Mouse (Mus musculus) embryo, embryonic 10.5 days (tissue): ENCODE data around the gene Dse.
"Not testable (repeated sequence)": the region's sequence is repeated elsewhere in the genome, so short reads cannot be mapped to it uniquely, and the experiment has no call there.

Source experiments
- DNase-seq: peaks from one replicate; pipeline ENCODE4 v3.0.0-alpha.2; 2015; ENCODE audit warnings: low spot score

Gene Dse

DNA sequence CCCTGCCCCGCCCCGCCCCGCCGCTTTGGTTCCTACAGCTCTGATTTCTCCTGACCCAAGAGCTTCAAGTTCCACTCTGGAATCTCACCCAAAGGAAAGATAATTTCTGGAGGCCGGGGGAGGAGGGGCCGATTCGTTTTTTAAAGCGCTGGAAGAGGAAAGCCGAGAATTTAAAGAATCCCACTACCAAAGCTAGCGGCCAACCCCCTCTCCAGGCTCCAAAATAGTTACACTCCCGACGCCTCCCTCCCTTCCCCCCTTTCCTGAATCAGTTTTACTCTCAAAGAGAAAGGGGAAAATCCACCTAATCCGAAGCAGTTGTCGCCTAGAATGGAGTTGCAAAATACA, at the start of gene Dse:
TSS of gene Dse (minus strand) at position 213 of the 348 bp plus-strand sequence.
- DNase-seq: no peak

DNA sequence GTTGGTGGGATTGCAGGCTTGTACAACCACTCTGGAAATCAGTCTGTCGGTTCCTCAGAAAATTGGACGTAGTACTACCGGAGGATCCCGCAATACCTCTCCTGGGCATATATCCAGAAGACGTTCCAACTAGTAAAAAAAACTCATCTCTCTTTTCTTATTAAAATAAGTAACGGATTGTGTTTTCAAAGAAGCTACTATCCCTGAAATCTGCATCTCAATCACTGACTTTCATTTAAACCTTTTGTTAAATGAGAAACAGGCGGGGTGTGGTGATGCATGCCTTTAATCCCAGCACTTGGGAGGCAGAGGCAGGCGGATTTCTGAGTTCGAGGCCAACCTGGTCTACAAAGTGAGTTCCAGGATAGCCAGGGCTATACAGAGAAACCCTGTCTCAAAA, 45.3 kb upstream of the Dse start:
- not testable (repeated sequence) for DNase-seq

DNA sequence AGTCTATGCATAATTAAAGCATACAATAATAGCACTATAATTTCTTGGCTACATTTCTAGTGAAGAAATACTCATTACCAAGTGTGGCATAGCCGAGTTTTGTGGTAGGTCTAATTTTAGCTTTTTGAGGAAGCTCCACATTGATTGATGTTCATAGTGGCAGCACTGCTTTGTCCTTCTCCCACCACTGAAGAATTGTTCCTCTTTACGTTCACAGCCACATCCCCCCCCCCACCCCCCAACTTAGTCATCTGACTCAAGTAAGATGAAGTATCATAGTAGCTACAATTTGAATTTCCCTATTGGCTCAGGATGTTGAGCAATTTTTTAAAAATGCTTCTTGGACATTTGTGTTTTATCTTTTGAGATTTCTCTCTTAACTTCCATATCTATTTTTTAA, 42.1 kb upstream of the Dse start:
- DNase-seq: no peak

DNA sequence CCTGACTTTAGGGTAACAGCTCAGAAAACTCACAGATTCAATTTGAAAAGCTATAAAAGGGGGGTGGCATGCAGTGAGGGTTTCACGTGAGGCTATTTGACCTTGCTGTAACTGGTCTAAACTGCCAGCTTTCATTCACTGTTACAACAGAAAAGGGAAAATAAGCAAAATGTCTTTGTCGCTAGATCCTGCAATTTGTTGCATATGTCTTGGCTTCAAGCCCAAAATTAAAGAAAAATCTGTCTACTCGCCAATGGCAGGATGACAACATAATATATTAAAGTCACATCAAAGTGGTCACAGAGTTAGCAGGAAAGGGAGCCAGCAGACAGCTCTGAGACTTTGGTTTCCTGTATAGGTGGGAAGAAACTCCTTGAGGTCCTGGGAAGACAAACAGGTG, 40.2 kb upstream of the Dse start:
- DNase-seq: no peak

DNA sequence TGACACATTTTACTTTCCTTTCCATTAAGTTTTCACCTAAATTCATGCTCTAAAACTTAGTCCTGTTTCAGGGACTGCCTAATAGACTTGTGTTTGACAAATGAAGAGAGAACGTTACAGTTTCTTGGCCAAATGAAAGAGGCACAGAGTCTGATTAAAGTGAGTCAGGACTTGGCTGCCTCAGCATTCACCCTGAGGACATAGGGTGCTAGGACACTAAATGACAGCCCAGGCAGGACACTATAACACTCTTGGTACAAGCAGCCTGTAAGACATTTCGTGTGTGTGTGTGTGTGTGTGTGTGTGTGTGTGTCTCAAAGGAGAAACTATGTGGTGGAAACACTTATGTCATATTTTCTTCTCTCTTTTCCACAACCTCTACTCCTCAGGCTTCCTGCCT, 38.6 kb upstream of the Dse start:
- DNase-seq: no peak

DNA sequence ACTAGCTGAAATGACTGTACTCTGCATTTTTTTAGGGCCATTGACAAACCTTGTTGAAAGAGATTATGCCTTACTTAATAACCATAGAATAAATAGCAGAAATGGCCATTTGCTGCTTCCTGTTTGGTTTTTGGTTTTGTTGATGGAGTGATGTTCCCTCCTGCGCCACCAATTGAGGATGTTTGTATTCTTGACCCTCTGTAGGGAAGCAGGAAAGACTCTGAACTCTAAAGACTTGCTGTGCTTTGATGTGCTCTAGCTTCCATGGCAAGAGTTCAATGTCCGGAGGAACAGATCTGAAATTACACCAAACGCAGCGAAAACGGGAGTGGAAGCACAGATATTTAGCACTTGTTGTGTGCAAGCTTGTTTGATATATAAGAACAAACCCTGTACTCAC, 37.2 kb upstream of the Dse start:
- no peak for DNase-seq

DNA sequence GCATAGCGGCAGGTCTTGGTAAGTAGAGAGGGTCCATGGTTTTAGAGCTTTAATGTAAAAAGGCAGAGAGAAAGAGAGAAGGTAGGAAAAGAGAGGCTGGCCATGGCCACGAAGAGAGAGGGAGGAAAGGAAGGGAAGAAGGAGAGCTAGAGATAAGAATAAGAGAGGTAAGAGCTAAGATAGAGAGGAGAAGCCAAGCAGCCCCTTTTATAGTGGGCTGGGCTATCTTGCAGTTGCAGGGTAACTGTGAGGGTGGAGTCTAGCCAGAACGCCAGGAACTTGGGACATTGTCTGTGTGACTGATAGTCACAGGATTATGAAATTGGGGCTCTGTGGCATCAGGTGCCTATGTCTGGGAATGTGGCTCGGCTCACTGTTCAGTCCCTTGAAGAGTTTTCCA, 31.0 kb upstream of the Dse start:
- no peak for DNase-seq

DNA sequence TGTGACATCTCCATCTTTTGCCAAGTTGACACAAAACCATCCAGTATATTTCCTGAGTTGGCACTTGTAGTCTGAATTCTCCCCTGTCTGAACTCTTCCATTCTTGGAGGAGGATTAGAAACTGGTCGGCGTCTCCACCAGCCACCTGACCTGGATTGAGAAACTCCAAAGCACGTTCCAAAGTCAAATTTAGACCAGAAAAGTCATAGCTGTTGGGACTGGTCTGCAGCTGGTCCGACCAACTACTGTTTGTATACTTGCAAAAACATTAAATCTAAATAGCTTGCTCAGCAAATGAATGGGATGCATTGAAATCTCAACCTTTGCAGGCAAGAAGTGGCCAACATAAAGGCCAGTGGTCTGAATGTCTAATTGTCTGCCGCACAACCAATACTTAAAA, 29.1 kb upstream of the Dse start:
- no peak for DNase-seq

DNA sequence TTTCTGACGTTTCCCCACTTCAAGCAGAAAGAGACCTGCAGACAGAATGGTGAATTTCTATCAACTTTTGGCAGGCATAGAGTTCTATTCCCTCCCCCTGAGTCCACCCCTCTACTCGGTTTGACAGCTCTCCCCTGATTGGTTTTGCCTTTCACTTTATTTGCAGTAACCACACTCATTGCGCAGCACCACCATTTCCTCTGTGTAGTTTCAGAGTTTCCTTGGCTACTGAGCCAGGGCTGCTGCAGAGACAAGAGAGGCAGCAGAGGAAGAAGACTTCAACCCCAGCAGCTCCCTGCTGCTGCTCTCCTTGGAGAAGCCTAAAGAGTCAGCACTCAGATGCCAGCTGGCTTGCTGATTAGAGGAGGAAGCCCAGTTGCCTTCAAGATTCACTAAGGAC, 27.9 kb upstream of the Dse start:
- DNase-seq: no peak

DNA sequence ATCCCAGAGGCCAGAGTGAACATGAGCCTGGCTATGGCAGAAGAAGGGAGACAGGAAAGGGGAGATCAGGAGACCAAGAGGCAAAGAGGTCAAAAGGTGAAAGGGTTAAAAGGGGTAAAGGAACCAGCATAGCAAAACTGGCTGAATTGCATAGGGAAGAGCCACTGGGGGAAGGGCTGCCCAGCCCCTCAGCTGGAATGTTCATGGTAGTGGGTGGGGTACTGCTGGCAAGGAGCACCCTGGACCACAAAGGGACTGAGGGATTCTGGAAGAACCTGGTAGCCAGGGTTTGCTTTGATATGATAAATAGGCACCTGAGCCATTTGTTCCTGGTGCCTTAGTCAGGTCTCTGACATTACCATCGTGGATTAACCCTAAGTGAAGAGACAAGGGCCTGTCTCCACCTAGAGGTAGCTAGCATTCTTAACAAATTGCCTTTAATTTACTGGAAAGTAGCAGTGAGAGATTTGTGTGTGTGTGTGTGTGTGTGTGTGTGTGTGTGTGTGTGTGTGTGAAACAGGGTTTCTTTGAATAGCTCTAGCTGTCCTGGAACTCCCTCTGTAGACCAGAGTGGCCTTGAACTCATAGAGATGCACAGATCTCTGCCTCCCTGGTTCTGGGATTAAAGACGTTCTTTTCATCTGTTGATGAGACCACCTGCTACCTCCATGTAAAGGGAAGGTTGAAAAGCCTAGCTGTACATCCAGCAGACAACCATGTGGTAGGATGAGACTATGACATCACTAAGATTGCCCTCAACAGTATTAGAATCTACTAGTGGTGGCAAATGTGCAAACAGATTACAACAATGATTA, 26.6 kb upstream of the Dse start:
- peak; percentile 42 for DNase-seq

DNA sequence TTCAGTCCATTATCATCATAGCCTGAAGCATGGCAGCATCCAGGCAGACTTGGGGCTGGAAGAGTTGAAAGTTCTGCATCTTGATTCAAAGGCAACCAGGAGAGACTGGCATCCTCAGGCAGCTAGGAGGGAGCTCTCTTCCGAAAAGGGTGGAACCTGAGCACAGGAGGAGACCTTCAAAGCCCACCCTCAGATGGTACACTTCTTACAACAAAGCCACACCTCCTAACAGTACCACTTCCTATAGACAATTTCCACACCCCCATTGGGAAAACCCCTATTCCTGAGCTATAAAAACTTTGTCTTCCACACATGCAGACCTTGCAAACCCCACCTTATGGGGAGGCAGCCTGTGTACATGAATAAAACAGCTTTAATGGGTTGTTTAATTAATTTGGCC, 25.9 kb upstream of the Dse start:
- no peak for DNase-seq

DNA sequence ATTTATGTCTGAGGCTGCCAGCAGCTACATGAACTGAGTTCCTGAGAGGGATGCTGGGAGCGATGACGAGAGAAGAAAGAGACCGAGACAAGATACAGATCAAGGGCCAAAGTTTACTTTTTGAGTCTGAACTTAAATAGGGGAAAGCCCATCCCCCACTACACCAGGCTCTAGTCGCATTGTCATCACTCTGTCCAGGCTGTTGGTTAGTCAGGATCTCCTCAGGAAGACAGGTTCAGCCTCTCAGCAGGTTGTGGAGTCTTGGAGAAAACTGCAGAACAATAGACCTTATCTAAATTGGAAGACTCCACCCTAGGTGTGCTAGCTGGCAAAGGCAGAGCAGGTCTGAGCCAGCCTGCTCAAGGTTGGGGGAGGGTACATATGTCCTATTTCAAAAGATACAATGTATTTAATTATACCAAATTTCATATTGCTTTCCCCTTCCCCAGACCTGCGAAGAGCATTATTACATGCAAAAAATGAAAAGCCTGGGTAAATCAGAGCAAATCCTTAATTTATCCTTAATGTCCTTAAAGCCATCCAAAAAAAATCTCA, 22.7 kb upstream of the Dse start:
- DNase-seq: no peak

DNA sequence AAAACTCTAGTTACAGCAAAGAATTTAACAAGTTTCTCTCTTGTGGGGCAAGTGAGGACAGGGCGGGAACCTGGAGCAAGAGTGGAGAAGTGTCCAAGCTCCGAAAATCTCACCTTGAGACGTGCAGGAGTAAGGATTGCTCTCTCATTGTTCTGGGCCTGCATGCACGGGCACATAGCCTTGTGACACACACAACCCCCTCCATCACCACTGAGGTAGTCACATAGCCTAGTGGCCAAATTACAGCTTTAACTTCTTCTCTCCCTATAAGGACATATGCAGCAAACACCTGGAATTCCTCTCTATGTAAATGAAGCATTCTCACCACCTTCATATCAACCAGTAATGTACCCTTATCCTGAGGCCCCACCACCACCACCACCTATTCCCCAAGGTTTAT, 22.0 kb upstream of the Dse start:
- no peak for DNase-seq

DNA sequence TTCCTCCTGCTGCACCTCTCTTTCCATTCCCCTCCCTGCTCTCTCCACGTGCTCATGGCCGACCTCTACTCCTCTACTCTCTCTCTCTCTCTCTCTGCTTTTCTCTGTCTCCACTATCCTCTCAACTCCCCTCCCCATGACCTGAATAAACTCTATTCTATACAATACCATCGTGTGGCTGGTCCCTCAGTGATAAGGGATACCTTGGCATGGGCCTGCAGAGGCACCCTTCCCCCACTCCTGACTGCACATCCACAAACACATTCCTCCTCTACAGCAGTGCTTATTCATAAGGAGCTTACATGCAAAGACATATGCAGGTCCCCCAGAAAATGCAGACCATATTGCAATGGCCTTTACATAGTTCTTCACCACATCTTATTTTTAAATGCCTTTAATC, 16.1 kb upstream of the Dse start:
- no peak for DNase-seq

DNA sequence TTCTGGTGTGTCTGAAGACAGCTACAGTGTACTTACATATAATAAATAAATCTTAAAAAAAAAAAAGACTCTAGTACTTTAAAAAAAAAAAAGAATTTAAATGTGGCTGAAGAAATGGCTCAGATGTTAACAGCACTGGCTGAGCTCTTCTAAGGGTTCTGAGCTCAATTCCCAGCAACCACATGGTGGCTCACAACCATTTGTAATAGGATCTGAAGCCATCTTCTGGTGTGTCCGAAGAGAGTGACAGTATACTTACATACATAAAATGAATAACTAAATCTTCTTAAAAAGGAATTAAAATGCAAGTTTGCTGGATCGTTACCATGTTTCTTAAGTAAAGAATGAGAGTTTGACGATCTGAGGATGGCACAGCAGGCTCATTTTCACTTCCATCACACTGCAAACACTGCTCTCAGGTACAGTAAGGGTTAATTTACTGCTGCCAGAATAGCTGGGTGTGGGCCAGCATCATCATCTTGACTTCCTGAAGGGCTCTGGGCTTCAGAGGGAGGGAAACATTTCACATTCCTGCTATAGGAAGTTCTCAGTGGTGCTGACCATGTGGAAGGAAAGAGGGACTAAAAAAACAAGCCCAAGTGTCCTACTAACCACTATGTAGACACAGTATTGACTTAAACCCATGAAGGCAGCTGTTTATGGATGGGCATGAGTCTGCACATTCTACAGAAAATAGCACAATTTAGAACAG, 14.6 kb upstream of the Dse start:
- DNase-seq: no peak

DNA sequence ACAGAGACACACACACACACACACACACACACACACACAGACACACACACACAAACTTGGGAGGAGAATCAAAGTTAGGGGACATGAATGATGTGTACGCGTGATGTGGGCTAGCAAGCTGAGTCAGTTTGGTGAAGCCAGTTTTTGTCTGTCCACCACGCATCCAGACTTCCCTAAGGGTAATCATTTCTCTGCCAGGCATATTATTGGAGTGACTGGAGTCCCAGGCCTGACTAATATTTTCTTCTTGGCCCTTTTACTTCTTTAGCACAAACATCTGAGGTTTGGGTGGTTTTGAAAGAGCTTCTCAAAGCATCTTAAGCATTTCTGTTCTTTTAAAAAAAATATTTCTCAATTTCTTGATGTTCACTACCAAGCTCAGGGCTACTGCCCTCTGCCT, 10.7 kb upstream of the Dse start:
- DNase-seq: no peak

DNA sequence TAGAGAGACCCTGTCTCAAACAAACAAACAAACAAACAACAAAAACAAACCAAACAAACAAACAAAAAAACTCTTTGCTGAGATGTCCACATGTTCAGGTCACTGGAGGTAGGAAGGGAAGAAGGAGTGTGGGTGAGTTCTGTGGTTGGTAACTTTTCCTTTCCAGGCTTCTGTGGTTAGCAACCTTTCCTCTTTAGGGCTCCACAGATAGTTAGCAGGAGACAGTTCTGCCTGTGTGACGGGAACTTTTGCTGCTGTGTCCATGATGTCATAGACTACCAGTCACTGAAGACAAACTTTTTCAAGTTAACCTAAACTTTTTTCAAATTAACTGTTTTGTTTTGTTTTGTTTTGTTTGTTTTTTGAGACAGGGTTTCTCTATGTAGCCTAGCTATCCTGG, 8.2 kb upstream of the Dse start:
- no peak for DNase-seq

DNA sequence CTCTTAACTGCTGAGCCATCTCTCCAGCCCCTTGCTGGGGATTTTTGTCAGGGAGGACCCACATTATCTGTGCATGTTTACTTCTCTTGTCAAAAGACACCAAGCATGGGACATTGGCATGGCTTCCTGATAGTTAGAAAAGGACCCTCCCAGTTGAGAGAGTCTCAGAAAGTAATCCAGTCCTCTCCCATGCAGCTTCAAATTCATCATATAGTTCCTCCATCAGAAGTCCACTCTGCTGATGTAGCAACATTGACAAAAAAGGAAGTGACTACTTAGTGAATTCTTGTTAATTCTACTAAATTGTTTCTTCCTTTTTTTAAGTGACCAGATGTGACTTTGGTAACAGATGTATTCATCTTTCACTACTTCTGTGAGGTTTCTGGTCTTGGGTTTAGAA, 2.4 kb upstream of the Dse start:
- no peak for DNase-seq

DNA sequence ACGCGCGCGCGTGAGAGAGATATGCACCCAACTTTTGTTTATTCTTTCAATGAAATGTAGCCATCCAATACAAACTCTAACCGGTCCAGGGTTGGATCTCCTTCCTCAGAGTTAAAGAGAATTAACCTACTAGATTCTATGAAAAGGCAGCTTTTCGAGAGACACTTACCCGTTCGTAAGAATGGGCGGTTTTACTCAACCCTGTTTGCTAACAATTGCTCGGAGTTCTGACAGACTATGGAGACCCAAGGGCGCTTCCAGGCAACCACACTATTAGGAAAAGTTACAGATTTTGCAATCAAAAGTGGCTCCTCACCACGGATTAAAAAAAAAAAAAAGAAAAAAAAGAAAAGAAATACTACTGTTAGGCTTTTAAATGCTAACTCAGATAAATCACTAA, 516 bp upstream of the Dse start:
- no peak for DNase-seq

DNA sequence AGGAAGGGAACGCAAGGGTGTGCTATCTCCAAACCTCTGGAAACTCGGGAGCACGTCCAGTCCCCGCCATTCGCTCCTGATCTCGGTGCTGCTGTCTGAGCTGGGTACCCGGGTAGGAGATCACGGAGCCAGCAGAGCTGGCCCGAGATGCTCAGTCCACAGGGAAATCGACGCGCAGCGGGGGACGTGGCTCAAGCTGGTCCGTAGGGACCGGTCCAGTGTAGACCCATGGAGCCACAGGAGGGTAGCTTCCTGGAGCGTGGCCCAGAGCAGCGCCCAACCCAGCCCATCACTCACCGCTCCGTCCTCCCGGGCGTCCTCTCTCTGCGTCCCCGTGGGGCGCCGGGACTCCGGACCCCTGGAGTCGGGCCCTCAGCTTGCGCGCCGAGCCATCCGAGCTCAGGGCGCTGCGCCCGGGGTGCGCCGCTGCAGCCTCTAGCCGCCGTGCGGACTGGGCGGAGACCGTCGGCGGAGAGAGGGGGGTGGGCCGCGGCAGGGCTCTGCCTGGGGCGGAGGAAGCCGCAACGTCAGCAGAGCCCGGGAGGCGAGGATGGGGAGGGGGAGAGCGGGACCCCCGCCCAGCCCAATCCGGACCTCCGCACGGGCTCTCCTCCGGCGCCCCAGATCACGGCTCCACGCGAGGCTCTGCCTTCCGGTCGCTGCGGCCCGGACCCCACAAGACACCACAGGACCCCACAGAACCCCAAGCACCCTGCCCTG, 572 bp downstream of the Dse start:
- DNase-seq: peak; percentile 84

DNA sequence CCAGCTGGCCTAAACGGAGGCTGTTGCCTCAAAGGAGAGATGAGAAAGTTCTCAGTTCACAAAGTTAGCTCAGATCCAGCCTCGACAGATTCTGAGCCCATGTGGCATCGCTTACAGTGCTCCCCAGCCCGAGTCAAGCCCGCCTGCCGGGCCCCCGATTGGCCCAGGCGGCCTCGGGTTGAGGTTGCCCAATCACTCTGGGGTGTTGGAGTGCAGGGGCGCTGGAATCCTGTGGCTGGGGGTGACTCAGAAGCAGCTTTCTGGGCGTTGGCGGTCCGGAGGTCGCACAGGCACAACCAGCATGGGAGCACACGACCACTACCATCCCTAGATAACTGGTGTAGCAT, 1.1 kb downstream of the Dse start:
- DNase-seq: peak; percentile 83

DNA sequence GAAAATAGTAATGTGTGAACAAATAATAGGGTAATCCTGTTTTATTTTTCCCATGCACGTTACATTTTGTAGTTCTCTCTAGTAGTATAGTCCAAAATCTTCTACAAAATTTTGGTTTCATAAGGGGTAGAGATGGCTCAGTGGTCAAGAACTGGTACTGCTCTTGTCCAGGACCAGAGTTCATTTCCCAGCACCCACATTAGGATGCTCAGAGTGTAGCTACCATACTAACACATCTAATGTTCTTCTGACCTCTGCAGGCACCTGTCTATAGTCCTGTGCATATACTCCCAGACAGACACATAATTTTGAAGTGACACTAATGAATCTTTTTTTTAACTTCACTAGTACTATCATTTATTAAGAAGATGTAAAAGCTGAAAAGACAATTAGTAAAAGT, 1.7 kb downstream of the Dse start:
- no peak for DNase-seq

DNA sequence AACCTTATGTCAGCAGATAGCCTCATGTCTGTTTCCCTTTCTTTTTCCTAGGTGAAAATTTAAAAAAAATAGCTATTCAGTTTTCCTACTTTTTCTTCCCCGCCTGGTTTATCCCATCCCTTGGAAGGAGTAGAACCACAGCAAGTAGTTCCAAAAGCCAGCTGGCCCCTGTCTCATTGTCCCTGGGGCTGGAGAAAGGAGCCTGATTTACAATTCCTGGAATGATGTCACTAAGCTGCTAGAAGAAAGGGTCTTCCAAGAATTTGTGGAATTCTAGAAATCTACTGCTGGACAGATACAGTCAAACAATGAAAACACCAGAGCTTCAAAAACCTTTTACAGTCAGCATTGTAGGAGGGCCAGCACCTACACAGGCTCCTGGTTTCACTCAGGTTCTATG, 6.8 kb downstream of the Dse start:
- DNase-seq: no peak
